Comparison of ENCODE assay signal across 1 mouse cellular context in genomic region chr6:41706275-41706674, GRCm38 (mm10).
TF ChIP-seq lines count a peak whose summit lies in the region.

No protein-coding gene starts in this region.

TF ChIP-seq in MEL, 35 proteins besides CTCF, POLR2A, EP300 and RAD21:
- TF ChIP-seq JUND (IDR thresholded peaks at IDR 0.05; ENCODE audit: low read depth, low read length): peak; percentile 93
- TF ChIP-seq TCF12 (IDR thresholded peaks at IDR 0.05; ENCODE audit: low read depth, low read length): peak; percentile 55
- TF ChIP-seq TBP (IDR thresholded peaks at IDR 0.05; ENCODE audit: low read depth, low read length): peak; percentile 55; the same call in 1 of the 2 replicates
- TF ChIP-seq RCOR1 (IDR thresholded peaks at IDR 0.05; ENCODE audit: low read depth, low read length): 0 out of 2 replicates have a peak, but pooled peaks have one; percentile 23
- peak; percentile 55; the same call in 1 of the 2 replicates for TF ChIP-seq GATA1 (IDR thresholded peaks at IDR 0.05; ENCODE audit: low read depth, low read length)
- no peak for TF ChIP-seq ZNF384 (IDR thresholded peaks at IDR 0.05; ENCODE audit: low read depth, low read length)
- TF ChIP-seq MYC (IDR thresholded peaks at IDR 0.05; ENCODE audit: low read depth, low read length): peak; percentile 20; the same call in 1 of the 2 replicates
- peak; percentile 51 for TF ChIP-seq MXI1 (IDR thresholded peaks at IDR 0.05; ENCODE audit: low read depth, low read length)
- TF ChIP-seq TAL1 (IDR thresholded peaks at IDR 0.05; ENCODE audit: low read length): peak; percentile 80
- TF ChIP-seq POLR2AphosphoS5 (IDR thresholded peaks at IDR 0.05; ENCODE audit: borderline replicate concordance, low read depth, low read length): no peak
- TF ChIP-seq SMC3 (IDR thresholded peaks at IDR 0.05; ENCODE audit: low read depth, low read length): peak; percentile 8; the same call in 1 of the 2 replicates
- TF ChIP-seq ETS1 (IDR thresholded peaks at IDR 0.05; ENCODE audit: low read depth, low read length): peak; percentile 29; the same call in 1 of the 2 replicates
- TF ChIP-seq MAZ (IDR thresholded peaks at IDR 0.05; ENCODE audit: low read depth, low read length): 0 out of 2 replicates have a peak, but pooled peaks have one; percentile 17
- no peak for TF ChIP-seq MAX (IDR thresholded peaks at IDR 0.05; ENCODE audit: low read length)
- no peak for TF ChIP-seq ZC3H11A (IDR thresholded peaks at IDR 0.05; ENCODE audit: low read depth, low read length)
- TF ChIP-seq BHLHE40 (IDR thresholded peaks at IDR 0.05; ENCODE audit: borderline replicate concordance, low read depth, low read length): 0 out of 2 replicates have a peak, but pooled peaks have one; percentile 9
